ENCODE assay signal across 15 mouse cellular contexts in genomic region chr2:102154328-102154727, GRCm38 (mm10). TPM values are rescaled to one million over a fixed set of nuclear protein-coding genes. Genes with fewer than 3 reads are reported as not detected.
A peak's percentile ranks its signal among the peaks of the same experiment; 100 is the strongest.
DNase-seq lines count a peak whose midpoint lies in the region; ATAC-seq lines count a peak whose summit lies in the region.
"Had no signal": no experiment of that assay in that cellular context is flagged by ENCODE, and none has a peak within 500 bp of the region (broad histone marks: within the 10 kb centered on the region; RNA-seq: fewer than 3 reads in every experiment).

No protein-coding gene starts in this region.

- WGBS in neural tube, embryonic 15.5 days: 35% methylated on average over 4 of the region's 4 CpGs

- H3K4me2 ChIP-seq in neural tube, embryonic 15.5 days: no peak overlapping the region
- H3K4me2 ChIP-seq: heart, embryonic 15.5 days; midbrain, embryonic 12.5 days had no signal

- intact Hi-C loops in gastrocnemius, postnatal 14 days (cut with DNase I; ENCODE audit: low total_unique reads): no loop called here

- no peaks in the 10 kb centered on the region for H3K9me3 ChIP-seq in neural tube, embryonic 15.5 days (replicated peaks)
- H3K9me3 ChIP-seq: heart, embryonic 15.5 days; midbrain, embryonic 12.5 days had no signal

- no peak overlapping the region for H3K4me3 ChIP-seq in neural tube, embryonic 15.5 days (replicated peaks)
- H3K4me3 ChIP-seq: heart, embryonic 15.5 days; midbrain, embryonic 12.5 days had no signal

- peak; percentile 12 for DNase-seq in embryo, embryonic 10 days (ENCODE audit: low spot score)
- DNase-seq in embryo, embryonic 10.5 days (ENCODE audit: low spot score): no peak
- DNase-seq in kidney, adult 8-10 months: peak; percentile 43 to 55
- no peak for DNase-seq in kidney, postnatal 4 days
- DNase-seq in neural tube, embryonic 10.5 days (ENCODE audit: extremely low spot score, low spot score): peak; percentile 12
- no peak for DNase-seq in urinary bladder, postnatal 36 days (ENCODE audit: low spot score in 2 of 2)
- no peak for DNase-seq in gastrocnemius, postnatal 14 days
- DNase-seq: cerebellum, adult 2 months; gastrocnemius, postnatal 36 days; left cerebral cortex, postnatal 4 days; lung, postnatal 14 days had no signal

- no peak for ATAC-seq in neural tube, embryonic 15.5 days (ENCODE audit: low FRiP score)
- ATAC-seq: hindbrain, postnatal 0 days had no signal

- no peaks in the 10 kb centered on the region for H3K27me3 ChIP-seq in neural tube, embryonic 15.5 days (replicated peaks)
- H3K27me3 ChIP-seq: heart, embryonic 15.5 days; midbrain, embryonic 12.5 days had no signal

- H3K36me3 ChIP-seq in neural tube, embryonic 15.5 days: no peaks in the 10 kb centered on the region
- H3K36me3 ChIP-seq: heart, embryonic 15.5 days had no signal

- H3K9ac ChIP-seq in neural tube, embryonic 15.5 days (replicated peaks): no peak overlapping the region
- H3K9ac ChIP-seq: heart, embryonic 15.5 days; midbrain, embryonic 12.5 days had no signal

- H3K4me1 ChIP-seq in neural tube, embryonic 15.5 days: peaks cover 55% of the 10 kb centered on the region

- H3K27ac ChIP-seq in neural tube, embryonic 15.5 days (replicated peaks): no peak overlapping the region
- H3K27ac ChIP-seq: heart, embryonic 15.5 days; hindbrain, postnatal 0 days; midbrain, embryonic 12.5 days had no signal

RNA-seq across cellular contexts. Expression of gene Ldlrad3, which starts 31.9 kb away (rescaled TPM):
- 30.7 and 32.6 TPM in 2 replicates for polyA plus RNA-seq in neural tube, embryonic 15.5 days (2015; fragmentation: Nextera tagmentation; extraction: Ambion mirVana)
- total RNA-seq in gastrocnemius, postnatal 14 days (2021): 1 to 10 TPM; 7.3 to 8.8 TPM

Comparison
In these comparisons a context has a peak if more than half of its experiments do, and no peak if none do; other contexts are left out.
1. DNase-seq: peak in embryo, embryonic 10 days (single experiment), kidney, adult 8-10 months (2 of 2) and neural tube, embryonic 10.5 days (single experiment); none in embryo, embryonic 10.5 days (single experiment), kidney, postnatal 4 days (0 of 2), urinary bladder, postnatal 36 days (0 of 2) and gastrocnemius, postnatal 14 days (single experiment).